Mouse (Mus musculus): ENCODE data around the gene Adk. TPM values are rescaled to one million over a fixed set of nuclear protein-coding genes. Genes with fewer than 3 reads are reported as not detected.

Gene Adk
- polyA plus RNA-seq, 1 experiment from 2014 or later: 203 TPM

DNA sequence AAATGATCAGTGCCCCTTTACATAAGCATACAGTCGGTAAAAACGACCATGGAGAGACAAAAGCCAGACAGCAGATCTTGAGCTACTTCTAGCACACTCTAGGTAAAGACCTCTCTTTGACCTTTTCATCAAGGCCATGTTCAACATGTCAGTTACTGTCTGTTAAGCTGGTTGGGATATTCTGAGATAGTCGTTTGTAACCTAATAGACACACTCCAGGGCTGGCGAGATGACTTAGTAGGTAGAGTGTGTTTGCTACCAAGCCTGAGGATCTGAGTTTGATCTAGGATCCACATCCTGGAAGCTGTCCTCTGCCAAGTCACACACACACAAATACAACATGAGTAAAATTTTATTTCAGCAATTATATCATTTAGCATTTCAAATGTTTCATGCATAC, 12.8 kb upstream of the Adk start:
- H3K9ac ChIP-seq: no peak overlapping the region
- 66% methylated on average over 4 of the region's 4 CpGs for WGBS
- no peaks in the 10 kb centered on the region; the same call in 1 of the 2 replicates for H3K4me1 ChIP-seq
- no peak overlapping the region for H3K4me3 ChIP-seq
- peak overlapping the region; percentile 29; the same call in 1 of the 2 replicates for H3K27ac ChIP-seq
- no peaks in the 10 kb centered on the region for H3K9me3 ChIP-seq
- no peak for ATAC-seq (ENCODE audit: borderline replicate concordance, extremely low read depth, low FRiP score, low TSS enrichment)
- peaks cover 38% of the 10 kb centered on the region for H3K36me3 ChIP-seq
- no peak overlapping the region for H3K4me2 ChIP-seq
- no peaks in the 10 kb centered on the region for H3K27me3 ChIP-seq

- peaks cover 4% of the 10 kb centered on the region; the same call in 1 of the 2 replicates for H3K36me3 ChIP-seq
- no peak overlapping the region for H3K27ac ChIP-seq
- no peak overlapping the region for H3K4me3 ChIP-seq
- no peak for ATAC-seq (ENCODE audit: borderline replicate concordance, extremely low read depth, low FRiP score, low TSS enrichment)
- H3K27me3 ChIP-seq: no peaks in the 10 kb centered on the region
- no peak overlapping the region for H3K4me2 ChIP-seq
- H3K9ac ChIP-seq: no peak overlapping the region
- H3K9me3 ChIP-seq: no peaks in the 10 kb centered on the region
- peaks cover 12% of the 10 kb centered on the region for H3K4me1 ChIP-seq
- 85% methylated on average over 2 of the region's 2 CpGs for WGBS
Observed at GRCm38 (mm10) chr14:21047840-21048239, 4.5 kb upstream of the Adk start.

DNA sequence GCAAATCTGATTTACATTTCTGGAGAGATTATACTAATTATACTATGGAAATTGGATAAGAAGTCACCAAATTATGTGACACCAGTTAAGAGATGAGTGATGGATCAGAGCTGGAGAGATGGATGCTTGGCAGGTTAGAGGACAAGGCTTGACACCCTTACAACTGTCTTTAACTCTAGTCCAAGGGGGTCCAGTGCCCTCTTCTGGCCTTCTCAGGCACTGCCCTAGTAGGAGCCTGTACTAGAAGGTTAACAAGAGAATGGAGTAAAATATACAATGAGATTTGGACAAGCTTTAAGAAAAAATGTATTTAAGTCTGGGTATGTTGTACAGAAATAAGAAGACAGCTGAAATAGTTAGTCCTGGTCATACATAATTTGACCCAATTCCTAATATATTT, 3.5 kb upstream of the Adk start:
- Histone ChIP-seq H3K4me3 (no peak overlapping the region), H3K9me3 (no peaks in the 10 kb centered on the region), H3K27me3 (no peaks in the 10 kb centered on the region), H3K36me3 (peaks cover 4% of the 10 kb centered on the region; the same call in 1 of the 2 replicates), H3K4me2 (no peak overlapping the region), H3K27ac (no peak overlapping the region), H3K4me1 (peaks cover 18% of the 10 kb centered on the region), H3K9ac (no peak overlapping the region)
- no peak for ATAC-seq (ENCODE audit: borderline replicate concordance, extremely low read depth, low FRiP score, low TSS enrichment)

- ATAC-seq (ENCODE audit: borderline replicate concordance, extremely low read depth, low FRiP score, low TSS enrichment): no peak
- 78% methylated on average over 3 of the region's 3 CpGs for WGBS
- H3K4me1 ChIP-seq: peaks cover 19% of the 10 kb centered on the region
- H3K36me3 ChIP-seq: no peaks in the 10 kb centered on the region
- no peaks in the 10 kb centered on the region for H3K9me3 ChIP-seq
- H3K27ac ChIP-seq: no peak overlapping the region
- H3K4me3 ChIP-seq: peak overlapping the region; percentile 80; the same call in 1 of the 2 replicates
- H3K9ac ChIP-seq: no peak overlapping the region
- no peaks in the 10 kb centered on the region for H3K27me3 ChIP-seq
- H3K4me2 ChIP-seq: 0 out of 2 replicates have a peak overlapping the region, but pooled peaks have one; percentile 70
Observed at GRCm38 (mm10) chr14:21050734-21051133, 1.6 kb upstream of the Adk start.

GRCm38 (mm10) chr14:21051380-21052111, 828 bp upstream of the Adk start:
- Histone ChIP-seq H3K4me2 (peak overlapping the region; percentile 70), H3K36me3 (no peaks in the 10 kb centered on the region), H3K27ac (peak overlapping the region; percentile 86), H3K27me3 (no peaks in the 10 kb centered on the region), H3K9me3 (no peaks in the 10 kb centered on the region), H3K4me3 (peak overlapping the region; percentile 80), H3K4me1 (peaks cover 19% of the 10 kb centered on the region), H3K9ac (peak overlapping the region; percentile 68)
- ATAC-seq (ENCODE audit: borderline replicate concordance, extremely low read depth, low FRiP score, low TSS enrichment): no peak
- WGBS: 6% methylated on average over 28 of the region's 28 CpGs

GRCm38 (mm10) chr14:21052781-21053130, 382 bp downstream of the Adk start:
- peak overlapping the region; percentile 70 for H3K4me2 ChIP-seq
- H3K9ac ChIP-seq: peak overlapping the region; percentile 55
- H3K4me3 ChIP-seq: peak overlapping the region; percentile 80
- peak overlapping the region; percentile 86 for H3K27ac ChIP-seq
- WGBS: under 1% methylated on average over 25 of the region's 25 CpGs
- peaks cover 19% of the 10 kb centered on the region for H3K4me1 ChIP-seq
- no peaks in the 10 kb centered on the region for H3K9me3 ChIP-seq
- no peaks in the 10 kb centered on the region for H3K27me3 ChIP-seq
- H3K36me3 ChIP-seq: no peaks in the 10 kb centered on the region
- ATAC-seq (ENCODE audit: borderline replicate concordance, extremely low read depth, low FRiP score, low TSS enrichment): peak; percentile 83

DNA sequence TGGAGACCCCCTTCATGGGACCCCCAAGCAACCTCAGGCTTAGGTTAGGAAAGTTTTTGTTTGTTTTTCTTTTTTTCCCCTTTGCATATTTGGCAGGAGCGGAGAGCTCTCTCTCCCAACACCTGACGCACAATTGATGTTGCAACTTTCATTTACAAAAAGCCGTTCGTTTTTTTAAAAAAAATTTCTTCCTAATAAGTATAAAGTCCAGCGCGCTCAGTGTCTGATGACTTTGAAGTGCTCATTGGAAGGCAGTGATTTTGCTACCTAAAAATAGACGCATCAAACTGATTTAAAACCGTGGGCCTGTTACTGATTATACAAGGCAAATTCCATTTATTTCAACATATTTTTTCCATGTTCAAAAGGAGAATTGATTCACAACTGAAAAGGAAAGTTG, 777 bp downstream of the Adk start:
- no peak for ATAC-seq (ENCODE audit: borderline replicate concordance, extremely low read depth, low FRiP score, low TSS enrichment)
- Histone ChIP-seq H3K4me2 (peak overlapping the region; percentile 70), H3K9ac (peak overlapping the region; percentile 55)

DNA sequence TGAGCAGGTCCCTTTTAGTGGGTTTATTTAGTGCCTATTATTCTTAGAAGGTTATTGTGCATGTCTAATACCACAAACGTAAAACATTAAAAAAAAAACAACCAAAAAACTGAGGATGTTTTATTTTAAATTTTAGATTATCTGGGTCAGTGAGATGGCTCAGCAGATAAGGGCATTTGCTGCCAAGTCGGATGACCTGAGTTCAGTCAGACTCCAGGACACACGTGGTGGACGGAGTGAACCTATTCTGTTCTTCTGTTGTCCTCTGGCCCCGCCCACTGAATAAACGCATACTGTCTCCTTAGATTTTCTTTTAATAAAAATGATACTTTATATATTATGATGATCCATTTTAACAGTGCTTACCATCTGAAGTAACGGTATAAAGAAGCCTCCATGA, 1.2 kb downstream of the Adk start:
- Histone ChIP-seq H3K27me3 (no peaks in the 10 kb centered on the region), H3K27ac (no peak overlapping the region), H3K4me3 (peak overlapping the region; percentile 80), H3K4me2 (peak overlapping the region; percentile 70), H3K4me1 (peaks cover 19% of the 10 kb centered on the region), H3K9me3 (no peaks in the 10 kb centered on the region), H3K9ac (no peak overlapping the region; the same call in 1 of the 2 replicates), H3K36me3 (no peaks in the 10 kb centered on the region)
- no peak for ATAC-seq (ENCODE audit: borderline replicate concordance, extremely low read depth, low FRiP score, low TSS enrichment)
- 37% methylated on average over 7 of the region's 7 CpGs for WGBS

More for the DNA sequence above, 777 bp downstream of the Adk start:
- Histone ChIP-seq H3K36me3 (no peaks in the 10 kb centered on the region), H3K4me1 (peaks cover 19% of the 10 kb centered on the region), H3K27me3 (no peaks in the 10 kb centered on the region), H3K27ac (peak overlapping the region; percentile 86), H3K4me3 (peak overlapping the region; percentile 80), H3K9me3 (no peaks in the 10 kb centered on the region)
- 3% methylated on average over 8 of the region's 8 CpGs for WGBS

- Histone ChIP-seq H3K4me2 (no peak overlapping the region), H3K27ac (no peak overlapping the region), H3K27me3 (no peaks in the 10 kb centered on the region), H3K9me3 (no peaks in the 10 kb centered on the region), H3K9ac (no peak overlapping the region), H3K36me3 (no peaks in the 10 kb centered on the region), H3K4me1 (peaks cover 6% of the 10 kb centered on the region), H3K4me3 (no peak overlapping the region)
- no peak for ATAC-seq (ENCODE audit: borderline replicate concordance, extremely low read depth, low FRiP score, low TSS enrichment)
- WGBS: 75% methylated on average over 2 of the region's 2 CpGs
Observed at GRCm38 (mm10) chr14:21058972-21059371, 6.6 kb downstream of the Adk start.

DNA sequence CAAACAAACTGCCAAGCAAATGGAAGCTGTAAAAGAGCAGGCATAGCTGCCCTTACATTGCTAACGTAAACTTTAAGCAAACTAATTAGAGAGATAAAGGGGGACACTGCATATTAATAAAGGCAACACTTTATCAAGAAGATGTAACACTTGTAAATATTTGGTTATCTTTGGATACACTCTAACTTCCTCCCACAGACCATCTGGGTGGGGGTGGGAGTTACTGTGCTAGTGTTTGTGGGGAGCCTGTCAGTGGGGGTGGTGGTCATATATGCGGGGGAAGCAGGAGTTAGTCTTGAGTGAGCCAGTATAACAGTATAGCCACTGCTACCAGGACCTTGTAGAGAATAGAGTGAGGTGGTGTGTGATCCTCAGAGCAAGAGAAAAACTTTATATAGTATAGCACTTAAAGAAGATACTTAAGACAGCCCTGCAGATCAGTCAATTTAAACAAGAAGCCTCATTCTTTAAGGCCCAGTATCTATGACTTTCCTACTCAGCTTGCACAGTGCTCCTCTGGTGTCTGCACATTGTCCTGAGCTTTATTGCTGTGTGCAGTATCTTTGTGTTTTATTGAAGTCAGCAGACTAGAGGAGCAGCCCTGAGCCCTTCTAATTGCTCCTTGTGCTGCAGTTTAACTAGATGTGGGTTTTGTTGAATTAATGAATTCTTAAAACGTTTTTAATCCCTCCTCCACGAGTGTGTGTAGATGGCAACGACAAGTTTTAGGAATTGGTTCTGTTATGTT, 10.6 kb downstream of the Adk start:
- H3K4me3 ChIP-seq: no peak overlapping the region
- H3K27ac ChIP-seq: peak overlapping the region; percentile 20; the same call in 1 of the 2 replicates
- 32% methylated on average over 5 of the region's 5 CpGs for WGBS
- peaks cover 24% of the 10 kb centered on the region for H3K4me1 ChIP-seq
- no peak overlapping the region for H3K4me2 ChIP-seq
- no peak overlapping the region for H3K9ac ChIP-seq
- no peaks in the 10 kb centered on the region for H3K36me3 ChIP-seq
- H3K9me3 ChIP-seq: no peaks in the 10 kb centered on the region
- no peak; the same call in 1 of the 2 replicates for ATAC-seq (ENCODE audit: borderline replicate concordance, extremely low read depth, low FRiP score, low TSS enrichment)
- no peaks in the 10 kb centered on the region for H3K27me3 ChIP-seq

GRCm38 (mm10) chr14:21064321-21064720, 11.9 kb downstream of the Adk start:
- peak overlapping the region; percentile 23; the same call in 1 of the 2 replicates for H3K27ac ChIP-seq

More at GRCm38 (mm10) chr14:21064321-21064720, 11.9 kb downstream of the Adk start:
- Histone ChIP-seq H3K4me2 (no peak overlapping the region), H3K9ac (no peak overlapping the region), H3K27me3 (no peaks in the 10 kb centered on the region), H3K4me1 (peaks cover 24% of the 10 kb centered on the region), H3K9me3 (no peaks in the 10 kb centered on the region), H3K36me3 (no peaks in the 10 kb centered on the region), H3K4me3 (no peak overlapping the region)
- 13% methylated on average over 1 of the region's 1 CpGs for WGBS
- ATAC-seq (ENCODE audit: borderline replicate concordance, extremely low read depth, low FRiP score, low TSS enrichment): no peak

All from lung, embryonic 15.5 days (tissue).